Mouse (Mus musculus) G1E (cell line): ENCODE measurements around the gene Pitpnm3.

ENCODE experiments used
- CTCF ChIP-seq: IDR thresholded peaks from 2 replicates; pipeline ENCODE4 v1.5.1; 2012; ENCODE audit warnings: low read depth, low read length, inconsistent platforms, mixed read lengths
- GATA1 ChIP-seq: IDR thresholded peaks from 2 replicates; pipeline ENCODE4 v1.6.1; 2012; ENCODE audit warnings: borderline replicate concordance, low read length, inconsistent platforms, mixed read lengths
- GATA2 ChIP-seq: IDR thresholded peaks from 2 replicates; pipeline ENCODE4 v1.6.1; 2012; ENCODE audit warnings: low read depth, low read length, inconsistent platforms, borderline replicate concordance
- POLR2AphosphoS5 ChIP-seq: IDR thresholded peaks from 2 replicates; pipeline ENCODE4 v1.6.1; 2012; ENCODE audit warnings: low read depth, low read length, inconsistent platforms; ENCODE audit not compliant: insufficient replicate concordance
- TAL1 ChIP-seq: conservative IDR thresholded peaks from 2 replicates; pipeline ENCODE4 v1.6.1; 2012; ENCODE audit warnings: low read depth, low read length, inconsistent platforms, mixed read lengths

- TF ChIP-seq CTCF (no peak), TAL1 (no peak), POLR2AphosphoS5 (no peak), GATA1 (no peak), GATA2 (no peak)
These were observed 39.1 kb upstream of the Pitpnm3 start for GRCm38 (mm10) chr11:72174721-72175120.
